Mouse (Mus musculus) testis, postnatal 10 days (tissue): ENCODE measurements around the gene Lemd1.

ENCODE experiments used
- DNase-seq: peaks from one replicate; pipeline ENCODE4 v3.0.0; 2021; ENCODE audit warnings: low spot score

Lemd1 gene

DNA sequence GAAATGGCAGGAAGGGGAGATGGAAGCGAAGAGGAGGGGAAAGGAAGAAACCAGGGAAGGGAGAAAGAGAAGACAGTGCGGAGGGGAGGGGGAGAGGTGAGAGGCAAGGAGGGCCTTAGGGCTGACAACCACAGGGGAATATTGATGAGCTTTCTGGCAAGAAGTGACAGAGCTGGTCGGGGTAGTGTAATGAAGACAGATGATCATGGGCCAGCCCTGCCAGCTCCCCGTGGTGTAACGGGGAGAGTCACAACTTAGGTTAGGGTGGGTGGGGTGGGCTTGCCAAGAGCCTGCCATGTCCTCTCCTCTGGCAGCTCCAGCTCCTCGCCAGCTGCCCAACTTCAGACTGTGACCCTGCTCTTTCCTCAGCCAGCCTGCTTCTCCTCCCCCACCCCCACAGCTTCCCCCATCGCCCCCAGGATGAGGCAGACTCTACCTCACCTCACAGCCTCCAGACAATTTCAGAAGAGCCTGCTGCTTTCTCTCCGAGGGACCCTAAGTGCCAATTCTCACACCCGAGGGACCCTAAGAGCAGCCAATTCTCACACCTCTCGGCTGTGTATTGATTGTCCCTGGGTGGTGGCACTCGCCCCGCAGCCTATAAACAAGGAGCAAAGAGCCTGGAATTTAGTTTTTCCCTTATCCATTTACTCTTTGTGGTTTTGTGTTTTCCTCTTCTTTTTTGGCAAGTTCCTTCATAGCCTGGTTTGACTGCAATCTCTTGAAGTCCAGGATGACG, 26.3 kb upstream of the Lemd1 start:
- DNase-seq = no peak

DNA sequence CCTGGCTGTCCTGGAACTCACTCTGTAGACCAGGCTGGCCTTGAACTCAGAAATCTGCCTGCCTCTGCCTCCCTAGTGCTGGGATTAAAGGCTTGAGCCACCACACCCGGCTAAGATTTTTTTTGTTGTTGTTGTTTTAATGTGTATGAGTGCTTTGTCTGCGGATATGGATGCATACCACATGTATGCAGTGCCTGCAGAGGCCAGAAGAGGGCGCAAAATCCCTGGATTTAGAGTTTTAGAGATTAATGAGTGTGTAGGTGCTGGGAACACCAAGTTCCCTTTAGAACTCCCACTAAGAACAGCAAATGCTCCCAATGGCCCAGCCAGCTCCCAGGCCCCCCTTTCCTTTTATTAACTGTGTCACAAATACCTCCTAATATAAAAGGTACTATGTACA, 25.4 kb upstream of the Lemd1 start:
- no peak for DNase-seq

DNA sequence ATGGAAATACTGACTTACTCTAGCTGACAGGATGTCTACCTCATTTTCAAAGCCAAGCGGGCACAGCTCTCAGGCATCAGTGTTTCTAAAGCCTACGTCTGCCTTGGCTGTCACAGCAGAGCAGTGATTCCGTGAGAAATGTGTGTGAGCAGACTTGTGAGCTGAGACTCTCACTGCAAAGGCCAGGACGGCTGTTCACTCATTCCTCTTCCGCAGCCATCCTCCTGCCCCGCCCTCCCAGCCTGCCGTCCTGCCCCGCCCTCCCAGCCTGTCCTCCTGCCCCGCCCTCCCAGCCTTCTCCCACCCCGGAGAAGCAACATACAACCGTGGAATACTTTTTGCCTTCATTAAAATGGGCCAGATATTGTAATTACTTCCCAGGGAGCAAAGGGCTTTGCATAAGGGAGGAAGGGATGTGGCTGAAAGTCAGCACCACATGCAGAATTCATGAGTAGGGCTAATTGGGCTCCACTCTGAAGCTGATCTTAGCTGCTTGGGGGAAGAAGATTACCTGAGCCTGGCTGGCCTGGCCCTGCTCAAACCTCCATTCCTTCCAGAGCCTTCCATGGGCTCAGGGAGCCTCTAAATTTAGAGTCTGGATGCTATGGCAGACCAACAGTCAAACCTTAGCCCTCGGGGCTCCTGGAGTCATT, 23.0 kb upstream of the Lemd1 start:
- peak; percentile 70 for DNase-seq

DNA sequence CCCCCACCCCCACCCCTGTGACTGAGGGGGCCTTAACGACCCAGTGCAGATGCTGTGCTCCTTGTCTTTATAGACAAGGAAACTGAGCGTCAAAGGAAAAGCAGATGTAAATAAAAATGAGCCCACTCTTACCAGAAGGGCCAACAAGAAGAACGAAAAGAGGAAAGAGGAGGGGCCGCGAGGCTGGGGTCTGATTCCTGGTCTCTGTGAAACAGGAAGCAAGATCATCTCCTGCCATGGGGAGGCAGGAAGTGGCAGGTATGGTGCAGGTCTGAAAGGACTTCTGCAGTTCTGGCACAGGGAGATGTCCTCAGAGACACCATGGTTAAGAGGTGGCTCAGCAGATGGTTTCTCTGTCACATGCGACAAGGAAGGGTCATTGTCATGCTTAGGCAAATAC, 20.5 kb upstream of the Lemd1 start:
- no peak for DNase-seq

DNA sequence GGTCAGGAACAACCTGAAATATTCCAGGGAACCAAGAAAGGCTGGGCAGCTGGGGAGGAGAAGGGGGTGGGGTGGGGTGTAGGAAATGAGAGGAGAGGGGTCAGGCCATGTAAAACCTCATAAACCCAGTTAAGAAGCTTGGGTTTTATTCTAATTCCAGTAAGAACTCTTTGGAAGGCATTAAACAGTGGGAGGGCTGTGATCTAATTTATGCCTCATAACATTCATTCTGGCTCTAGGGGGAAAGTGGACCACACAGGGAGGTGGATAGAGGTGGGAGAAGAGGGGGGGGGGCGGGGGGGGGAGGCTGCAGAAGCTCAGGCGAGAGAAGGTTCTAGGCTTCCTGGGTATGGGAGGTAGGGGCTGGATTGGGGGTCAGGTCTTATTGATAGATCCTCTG, 19.6 kb upstream of the Lemd1 start:
- no peak for DNase-seq

DNA sequence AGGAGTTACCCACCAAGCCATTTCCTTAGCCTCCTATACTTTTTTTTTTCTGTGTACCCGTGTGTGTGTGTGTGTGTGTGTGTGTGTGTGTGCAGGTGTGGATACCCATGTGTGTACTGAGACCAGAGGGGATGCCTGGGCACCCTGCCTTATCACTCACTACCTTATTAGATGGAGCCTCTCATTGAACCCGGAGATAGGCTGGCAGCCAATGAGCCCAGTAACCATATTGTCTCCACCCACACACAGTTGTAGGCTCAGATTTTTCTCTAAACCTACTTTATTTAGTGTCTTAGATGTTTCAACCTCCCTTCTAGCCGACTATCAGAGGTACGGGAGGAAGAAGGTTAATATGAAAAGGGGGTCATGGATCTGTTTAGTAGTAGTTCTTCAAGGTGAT, 4.9 kb upstream of the Lemd1 start:
- DNase-seq = no peak

DNA sequence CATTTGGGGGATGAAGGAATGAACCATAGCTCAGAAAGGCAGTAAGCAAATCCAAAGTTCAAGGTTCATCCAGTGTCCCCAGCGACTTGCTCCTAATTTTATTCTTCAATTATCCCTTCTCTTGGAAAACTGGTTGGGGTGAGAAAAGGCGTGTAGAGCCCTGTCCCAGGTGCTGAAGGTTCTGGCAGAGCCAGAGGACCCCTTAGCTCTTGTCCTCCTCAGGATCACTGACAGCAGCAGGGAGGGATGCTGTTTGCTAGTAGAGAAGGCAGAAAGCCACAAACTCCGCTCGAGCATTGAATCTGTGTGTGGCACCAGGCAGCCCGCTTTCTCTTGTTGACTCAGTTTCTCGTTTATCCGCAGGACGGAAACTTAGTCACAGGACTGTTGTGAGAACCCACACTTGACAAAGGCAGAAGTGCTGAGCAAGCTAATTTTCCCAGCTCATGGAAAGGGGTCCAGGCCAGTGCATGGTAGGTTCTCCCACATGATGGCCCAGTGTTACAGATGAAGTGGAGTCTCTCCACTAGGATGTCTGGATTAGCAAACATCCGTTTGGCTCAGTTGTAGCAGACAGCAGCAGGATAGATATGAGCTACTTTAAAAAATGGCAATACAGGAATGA, 2.7 kb upstream of the Lemd1 start:
- no peak for DNase-seq

DNA sequence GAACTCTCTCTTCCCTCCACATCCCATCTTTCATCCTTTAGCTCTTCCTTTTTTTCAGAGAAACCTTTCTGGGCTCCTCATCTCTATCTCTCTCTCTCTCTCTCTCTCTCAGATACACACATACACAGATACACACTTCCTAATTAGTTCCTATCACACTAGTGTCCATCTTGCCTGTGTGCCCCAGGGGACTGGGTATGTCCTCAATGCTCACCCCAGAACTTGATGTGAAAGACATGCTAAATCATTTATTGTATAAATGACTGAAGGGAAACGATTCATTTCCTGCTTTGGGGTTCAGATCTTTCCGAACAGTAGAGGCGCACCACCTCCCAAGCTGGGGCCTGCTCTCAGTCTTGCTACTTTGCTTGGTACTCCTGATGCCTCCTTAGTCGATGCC, 2.0 kb upstream of the Lemd1 start:
- no peak for DNase-seq

DNA sequence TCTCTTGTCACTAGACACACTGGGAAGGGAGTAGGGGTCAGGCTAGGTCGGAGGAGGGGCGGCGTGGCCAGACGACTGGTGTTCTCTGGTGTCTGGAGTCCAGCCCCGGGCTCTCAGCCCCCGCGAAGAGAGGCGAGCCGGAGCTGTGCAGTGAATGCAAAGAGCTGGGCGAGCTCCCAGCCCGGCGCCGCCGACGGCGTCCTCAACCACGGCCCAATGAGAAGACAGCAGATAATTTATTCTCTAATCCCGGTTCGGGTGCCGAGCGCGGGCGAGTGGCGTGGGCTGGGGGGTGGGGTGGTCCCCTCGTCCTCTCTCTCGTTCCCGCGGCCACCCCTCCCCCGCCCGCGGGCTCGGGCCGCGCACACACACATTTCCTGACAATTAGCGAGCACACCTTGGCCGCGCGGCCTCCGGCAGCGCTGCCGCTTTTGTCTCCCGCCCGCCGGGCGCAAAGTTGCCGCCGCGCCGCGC, 1.2 kb upstream of the Lemd1 start:
- peak; percentile 62 for DNase-seq

DNA sequence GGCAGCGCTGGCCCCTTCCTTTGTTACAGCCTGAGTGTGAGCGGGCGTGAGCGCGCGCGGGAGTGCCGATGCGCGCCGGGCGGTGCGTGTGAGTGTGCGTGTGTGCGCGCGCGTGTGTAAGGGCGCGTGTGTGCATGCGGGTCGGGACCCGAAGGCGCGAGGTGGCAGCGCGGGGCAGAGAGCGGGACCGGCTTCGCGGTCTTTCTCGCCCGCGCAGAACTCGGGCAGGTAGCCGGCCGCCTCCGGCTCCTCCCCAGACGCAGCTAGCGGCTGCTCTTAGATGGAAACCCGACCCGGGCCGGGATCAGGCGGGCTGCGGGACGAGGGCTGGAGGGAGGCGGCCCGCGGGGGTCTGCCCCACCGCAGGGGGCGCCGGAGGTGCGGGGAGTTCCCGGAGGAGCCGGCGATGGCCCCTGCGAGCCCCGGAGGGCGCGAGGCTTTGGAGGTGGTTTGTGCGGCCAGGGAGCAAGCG, 574 bp upstream of the Lemd1 start:
- peak; percentile 62 for DNase-seq

DNA sequence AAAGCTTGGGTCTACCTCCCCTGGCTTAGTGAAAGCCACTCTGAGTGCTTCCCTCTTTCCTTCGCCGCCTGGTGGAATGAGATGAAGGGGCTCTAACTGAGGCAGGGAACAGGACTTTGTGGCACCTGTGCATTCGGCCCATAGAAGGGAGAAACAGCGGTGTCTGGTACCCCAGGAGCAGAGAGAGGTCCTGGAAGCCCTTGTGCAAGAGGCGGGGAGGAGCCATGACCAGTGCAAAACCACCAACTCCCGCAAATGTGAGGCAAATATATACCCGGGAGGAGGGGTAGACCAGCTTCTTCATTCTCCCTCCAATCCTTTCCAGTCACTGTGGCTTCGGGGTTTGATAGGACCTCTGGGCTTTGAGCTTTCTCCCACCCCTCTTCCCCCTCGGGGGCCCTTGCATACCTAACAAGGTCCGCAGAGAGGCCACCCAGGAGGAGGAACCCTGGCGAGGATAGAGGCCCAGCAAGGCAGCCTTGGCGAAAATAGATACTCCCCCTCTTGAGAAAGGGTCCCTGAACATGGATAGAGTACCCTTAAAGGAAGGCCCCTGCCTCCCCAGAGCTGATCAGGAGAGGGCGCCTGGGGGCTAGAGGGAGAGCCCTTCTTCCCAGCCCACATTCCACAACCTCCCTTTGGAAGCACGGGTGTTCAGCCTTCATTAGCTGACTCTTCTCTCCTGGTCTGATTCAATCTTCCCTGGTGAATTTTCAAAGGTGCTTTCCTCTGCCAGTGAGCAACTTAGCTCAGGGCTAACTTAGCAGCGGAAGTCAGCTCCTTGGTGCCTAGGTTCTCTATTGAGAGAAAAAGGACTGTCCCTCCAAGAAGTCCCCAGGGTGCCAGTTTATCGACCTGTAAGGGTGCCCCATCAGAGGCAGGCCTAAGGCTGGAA, 802 bp downstream of the Lemd1 start:
- no peak for DNase-seq

DNA sequence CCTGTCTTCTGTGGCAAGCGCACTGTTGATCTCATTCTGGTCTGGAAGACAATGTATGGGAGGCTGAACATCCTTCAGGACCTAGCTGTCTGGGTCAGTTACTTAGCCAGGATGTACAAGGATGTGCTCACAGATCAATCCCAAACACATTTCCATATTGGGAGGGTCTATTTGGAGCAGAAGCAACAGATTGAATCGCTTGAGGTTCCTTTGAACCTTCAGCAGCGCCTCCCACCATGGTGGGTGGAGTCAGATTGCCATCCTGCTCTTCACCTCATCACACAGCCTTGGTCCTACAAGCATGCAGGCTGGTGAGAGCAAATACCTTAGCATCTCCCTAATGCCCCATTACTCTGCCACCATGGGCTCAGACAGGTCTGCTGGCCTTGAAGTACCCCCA, 2.6 kb downstream of the Lemd1 start:
- DNase-seq = no peak

DNA sequence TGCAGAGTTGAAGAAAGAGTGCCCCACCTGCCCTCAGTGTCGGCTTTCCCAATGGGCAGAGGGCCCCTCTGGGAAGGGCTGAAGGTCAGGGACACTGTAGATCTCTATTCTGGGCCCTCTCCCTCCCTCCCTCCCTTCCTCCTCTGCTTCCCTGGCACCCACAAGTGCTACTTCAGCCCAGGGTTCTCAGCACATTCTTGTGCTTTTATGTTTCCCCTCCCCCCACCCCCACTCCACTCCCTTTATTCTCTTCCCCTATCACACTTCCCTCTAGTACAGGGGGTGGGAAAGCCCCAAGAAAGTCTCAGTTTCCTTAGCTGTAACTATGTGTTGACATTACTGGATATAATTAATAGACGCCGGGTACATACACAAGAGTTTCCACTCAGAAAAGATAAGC, 3.4 kb downstream of the Lemd1 start:
- DNase-seq = no peak

DNA sequence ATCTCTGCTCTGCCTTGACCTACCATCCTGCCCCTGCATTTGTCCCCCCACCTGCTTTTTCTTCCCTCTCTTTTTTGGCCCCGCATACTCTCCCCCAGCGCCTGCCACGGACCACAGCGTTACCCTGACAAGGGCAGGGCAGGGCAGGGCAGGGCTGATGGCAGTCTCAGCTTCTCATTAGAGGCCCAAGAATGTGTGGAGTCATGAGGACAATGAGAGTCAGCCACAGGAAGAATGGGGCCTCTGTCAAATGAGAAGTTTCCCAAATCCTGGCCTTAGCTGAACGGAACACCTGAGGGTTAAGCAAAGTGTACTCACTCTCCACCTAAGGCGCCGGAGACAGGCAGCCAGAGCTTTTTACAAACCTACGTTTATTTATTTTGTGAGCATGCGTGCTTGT, 3.9 kb downstream of the Lemd1 start:
- no peak for DNase-seq

DNA sequence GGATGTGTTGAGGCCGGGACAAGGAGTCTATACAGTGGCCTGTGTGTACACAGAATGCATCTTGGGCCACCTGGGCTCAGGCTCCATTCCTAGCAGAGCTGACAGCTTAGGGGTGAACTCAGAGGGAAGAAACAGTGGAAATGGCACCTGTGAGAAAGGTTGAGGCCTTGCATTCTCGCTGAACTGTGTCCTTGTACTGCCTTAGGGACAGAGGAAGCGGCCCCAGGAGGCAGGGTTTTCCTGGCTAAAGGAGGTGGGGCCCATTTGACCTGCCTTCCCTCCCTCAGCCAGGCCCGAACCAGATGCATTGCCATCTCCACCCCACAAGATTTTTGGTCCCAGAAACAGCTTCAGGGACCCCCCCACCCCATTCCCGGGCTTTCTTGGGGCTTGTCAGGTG, 4.5 kb downstream of the Lemd1 start:
- no peak for DNase-seq

DNA sequence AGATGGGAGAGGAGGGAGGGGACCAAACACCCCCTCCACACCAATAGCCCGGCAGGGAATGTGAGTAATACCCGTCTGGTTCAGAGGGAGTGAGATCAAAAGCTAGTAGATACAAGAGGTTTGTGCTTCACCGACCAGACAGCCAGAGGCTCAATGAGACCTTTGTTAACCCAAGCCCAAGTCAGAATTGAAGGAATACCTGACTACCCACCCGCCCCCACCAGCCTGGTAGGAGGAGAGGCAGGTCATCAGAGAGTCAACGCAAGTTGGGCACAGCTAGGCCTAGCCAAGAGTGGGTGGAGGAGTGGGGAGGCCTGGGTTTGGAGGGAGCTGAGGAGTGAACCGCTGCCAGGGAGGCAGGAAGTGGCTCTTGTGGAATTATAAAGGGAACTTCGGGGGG, 5.1 kb downstream of the Lemd1 start:
- no peak for DNase-seq

DNA sequence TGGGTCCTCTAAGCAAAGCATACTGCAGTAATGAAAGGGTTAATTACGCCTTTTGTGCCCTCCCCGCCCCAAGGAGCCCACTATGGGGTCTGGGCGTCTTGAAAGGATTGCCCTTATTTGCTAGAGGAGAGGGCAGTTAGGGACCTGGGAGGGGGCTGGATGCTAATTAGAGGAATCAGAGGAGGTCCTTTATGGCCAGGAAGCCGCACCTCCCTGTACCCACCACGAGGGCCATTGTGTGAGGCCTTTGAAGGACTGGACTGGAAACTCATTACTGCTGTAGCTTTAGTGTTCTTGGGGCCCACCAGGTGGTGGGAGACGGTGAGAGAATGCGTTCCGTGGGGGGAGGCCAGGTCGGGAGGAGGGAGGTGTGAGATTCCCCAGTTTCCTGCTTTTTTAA, 6.4 kb downstream of the Lemd1 start:
- DNase-seq = no peak

DNA sequence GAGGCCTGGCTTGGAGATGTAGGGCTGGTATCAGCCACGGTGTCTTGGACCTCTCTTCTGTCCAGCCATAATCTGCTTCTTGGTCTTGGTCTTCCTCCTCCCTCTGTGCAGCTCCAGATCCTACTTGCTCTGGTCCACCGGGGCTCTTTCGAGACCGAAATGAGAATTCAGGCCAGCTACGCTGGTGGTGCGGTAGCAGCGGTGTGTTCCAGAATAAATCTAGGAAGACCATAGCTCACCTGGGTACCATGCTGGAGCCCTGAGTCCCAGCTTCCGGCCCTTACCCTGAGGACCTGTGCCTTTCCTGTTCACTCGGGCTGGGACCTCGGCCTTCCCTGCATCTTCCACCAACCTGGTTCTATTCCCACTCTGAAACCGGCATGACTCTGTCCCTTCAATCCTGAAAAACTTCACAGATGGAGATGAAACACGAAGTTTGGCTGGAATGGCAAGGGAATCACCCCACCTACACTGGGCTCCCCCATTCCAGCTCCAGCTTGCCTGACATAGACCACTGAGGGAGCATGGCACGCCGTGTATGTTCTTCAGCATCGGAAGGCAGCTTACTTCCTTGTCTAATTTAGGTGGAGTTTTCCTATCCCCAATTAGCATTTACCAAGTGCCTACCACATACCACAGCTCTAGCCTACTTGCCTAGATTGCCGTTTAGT, 7.3 kb downstream of the Lemd1 start:
- no peak for DNase-seq

DNA sequence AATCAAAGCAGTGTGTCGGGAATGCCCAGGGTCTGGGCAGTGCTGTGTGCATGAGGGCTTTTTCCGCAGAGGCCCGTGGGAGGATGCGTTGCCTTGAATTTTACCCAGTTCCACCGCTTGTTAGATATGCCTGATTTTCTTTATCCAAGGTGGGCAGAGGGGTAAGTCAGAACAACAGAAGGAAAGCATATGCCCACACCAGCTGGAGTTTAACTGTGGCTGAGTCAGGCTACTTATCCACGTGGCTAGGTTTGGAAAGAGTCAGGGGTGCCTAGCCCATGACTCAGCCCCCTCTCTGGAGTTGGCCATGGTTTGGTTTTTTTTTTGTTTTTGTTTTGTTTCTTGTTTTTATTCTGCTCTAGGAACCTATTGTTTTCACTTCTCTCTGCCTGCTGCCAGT, 8.0 kb downstream of the Lemd1 start:
- no peak for DNase-seq

DNA sequence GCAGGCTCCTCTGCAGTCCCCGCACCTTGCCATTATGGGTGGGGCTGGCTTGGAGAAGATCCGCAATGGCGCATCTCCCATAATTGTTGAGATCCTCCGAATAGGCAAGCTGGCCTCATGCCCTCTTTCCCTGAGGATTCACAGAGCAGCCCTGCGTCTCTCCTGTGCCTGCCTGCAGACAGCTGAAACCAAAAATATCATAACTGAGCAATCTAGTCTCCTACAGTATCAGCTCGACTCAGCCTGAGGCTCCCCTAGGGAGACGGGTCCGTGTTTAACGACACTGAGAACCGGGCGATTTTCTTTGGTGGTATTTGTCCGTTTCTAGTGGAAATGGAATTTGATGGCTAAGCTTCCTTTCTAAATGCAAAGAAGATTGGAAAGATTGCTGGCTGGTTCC, 8.7 kb downstream of the Lemd1 start:
- DNase-seq = no peak

DNA sequence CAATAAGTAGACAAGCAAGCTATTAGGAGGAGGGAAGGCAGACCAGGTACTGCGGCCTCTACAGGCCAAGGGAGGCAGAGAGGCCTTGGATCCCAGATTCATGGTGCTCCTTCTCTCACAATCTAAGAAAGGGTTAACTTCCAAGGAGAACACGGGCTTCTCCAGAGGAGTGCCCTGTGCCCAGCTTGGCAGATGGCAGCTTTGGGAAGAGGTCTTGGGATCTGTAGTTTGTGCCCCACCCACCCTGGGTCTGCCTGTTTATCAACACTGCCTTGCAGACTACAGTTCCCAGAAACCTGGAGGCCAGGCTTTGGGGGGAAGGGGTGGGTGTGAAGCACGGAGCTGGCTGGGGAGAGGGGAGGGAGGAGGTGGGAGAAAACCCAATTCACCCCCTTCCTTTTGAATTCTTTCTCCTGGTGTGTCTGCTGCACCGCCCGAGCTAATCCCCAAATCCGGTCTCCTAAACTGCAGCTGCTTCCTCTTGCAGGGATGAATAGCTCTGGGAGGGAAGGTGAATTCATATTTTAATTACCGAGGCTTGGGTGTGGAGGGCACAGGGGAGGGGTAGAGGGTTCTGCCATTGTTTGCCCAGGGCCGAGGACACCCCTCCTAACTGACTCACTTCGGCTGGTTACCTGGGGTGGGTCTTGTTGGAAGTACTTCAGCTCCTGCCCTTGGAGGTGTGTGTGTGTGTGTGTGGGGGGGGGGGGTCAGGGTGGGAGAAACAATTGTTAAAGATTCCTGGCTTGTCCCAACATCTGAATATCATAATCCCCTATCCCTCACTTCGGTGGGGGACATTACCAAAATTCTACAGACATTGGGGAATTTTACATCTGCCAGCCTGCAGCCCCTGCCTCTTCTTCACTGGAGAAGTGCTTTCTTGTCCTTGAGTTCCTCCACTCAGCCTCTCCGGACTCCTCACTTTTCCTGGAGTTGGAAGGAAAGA, 9.6 kb downstream of the Lemd1 start:
- peak; percentile 71 for DNase-seq
